Mouse (Mus musculus): Measurements from ENCODE around the gene Dicer1. TPM values are rescaled to one million over a fixed set of nuclear protein-coding genes. Genes with fewer than 3 reads are reported as not detected.
"Not testable (repeated sequence)": the region's sequence is repeated elsewhere in the genome, so short reads cannot be mapped to it uniquely, and the experiment has no call there.

The Dicer1 gene
- polyA plus RNA-seq, 1 experiment from 2014 or later, result 26.0 TPM

DNA sequence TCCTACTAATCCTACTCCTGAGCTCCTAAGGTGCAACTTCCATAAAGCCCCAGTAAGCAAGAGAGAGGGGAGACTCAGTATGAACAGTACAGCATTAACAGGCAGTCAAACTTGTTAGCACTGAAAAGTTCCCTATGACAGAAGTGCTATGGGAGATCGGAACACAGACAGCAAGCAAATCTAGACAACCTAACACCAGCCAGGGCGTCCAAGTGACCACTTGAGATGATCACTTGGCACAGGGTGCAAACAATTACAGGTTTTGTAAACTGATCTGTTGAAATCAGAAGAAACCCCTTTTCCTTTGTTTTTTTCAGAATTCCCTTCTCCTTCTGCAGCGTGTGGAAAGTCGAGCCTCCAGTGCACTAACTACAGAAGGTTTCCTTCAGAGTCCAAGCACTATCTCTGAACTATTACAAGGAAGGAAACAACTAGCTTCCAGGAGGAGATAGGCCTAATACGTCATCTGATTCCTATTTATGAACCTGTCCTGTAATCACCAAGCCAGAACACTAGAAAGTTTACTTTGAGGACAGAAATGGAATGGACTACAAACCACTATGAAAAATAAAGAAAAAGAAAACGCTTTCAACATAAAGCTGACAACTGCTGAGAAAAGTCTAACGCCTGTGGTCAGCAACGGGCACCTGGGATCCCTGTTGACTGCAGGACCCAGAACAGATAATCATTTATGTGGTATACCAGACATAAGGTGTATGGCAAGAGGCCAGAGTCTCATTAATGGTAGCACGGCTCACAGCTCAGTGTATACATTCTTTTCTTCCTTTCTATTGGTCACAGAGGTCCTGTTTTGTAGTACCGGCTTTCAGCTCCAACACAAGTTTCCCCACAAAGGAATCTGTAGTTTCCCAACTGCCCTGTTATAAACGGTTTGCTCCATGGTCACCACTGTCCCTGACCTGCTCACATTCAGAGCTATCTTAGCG lies 10.6 kb downstream of the Dicer1 start:
- Histone ChIP-seq H3K4me3 (no peak overlapping the region), H3K27me3 (replicated peaks) (no peaks in the 10 kb centered on the region), H3K27ac (replicated peaks) (peak overlapping the region; percentile 52), H3K4me1 (peaks cover 71% of the 10 kb centered on the region), H3K4me2 (peak overlapping the region; percentile 31; the same call in 1 of the 2 replicates), H3K36me3 (peaks cover 24% of the 10 kb centered on the region), H3K9me3 (no peaks in the 10 kb centered on the region), H3K9ac (0 out of 2 replicates have a peak overlapping the region, but pooled peaks have one; percentile 4)
- no peak for ATAC-seq (ENCODE audit: extremely low read depth, insufficient number of reproducible peaks, low FRiP score, low TSS enrichment)
- 46% methylated on average over 12 of the region's 12 CpGs for WGBS

GRCm38 (mm10) chr12:104738931-104739330 lies 12.8 kb downstream of the Dicer1 start:
- H3K4me1 ChIP-seq, result peaks cover 77% of the 10 kb centered on the region
- no peak overlapping the region for H3K9ac ChIP-seq
- no peak overlapping the region for H3K4me2 ChIP-seq
- no peak for ATAC-seq (ENCODE audit: extremely low read depth, insufficient number of reproducible peaks, low FRiP score, low TSS enrichment)
- no peaks in the 10 kb centered on the region for H3K27me3 ChIP-seq (replicated peaks)
- H3K4me3 ChIP-seq, result no peak overlapping the region
- H3K27ac ChIP-seq (replicated peaks), result no peak overlapping the region
- no peaks in the 10 kb centered on the region for H3K9me3 ChIP-seq
- 50% methylated on average over 3 of the region's 3 CpGs for WGBS
- H3K36me3 ChIP-seq, result peaks cover 29% of the 10 kb centered on the region

- H3K27ac ChIP-seq (replicated peaks), result no peak overlapping the region
- H3K27me3 ChIP-seq (replicated peaks), result no peaks in the 10 kb centered on the region
- no peak overlapping the region for H3K9ac ChIP-seq
- no peak overlapping the region for H3K4me3 ChIP-seq
- H3K36me3 ChIP-seq, result peaks cover 29% of the 10 kb centered on the region
- ATAC-seq (ENCODE audit: extremely low read depth, insufficient number of reproducible peaks, low FRiP score, low TSS enrichment), result no peak
- 79% methylated on average over 9 of the region's 9 CpGs for WGBS
- no peak overlapping the region for H3K4me2 ChIP-seq
- H3K4me1 ChIP-seq, result peaks cover 77% of the 10 kb centered on the region
- H3K9me3 ChIP-seq, result no peaks in the 10 kb centered on the region
Measured at GRCm38 (mm10) chr12:104738446-104738845, 13.3 kb downstream of the Dicer1 start.

DNA sequence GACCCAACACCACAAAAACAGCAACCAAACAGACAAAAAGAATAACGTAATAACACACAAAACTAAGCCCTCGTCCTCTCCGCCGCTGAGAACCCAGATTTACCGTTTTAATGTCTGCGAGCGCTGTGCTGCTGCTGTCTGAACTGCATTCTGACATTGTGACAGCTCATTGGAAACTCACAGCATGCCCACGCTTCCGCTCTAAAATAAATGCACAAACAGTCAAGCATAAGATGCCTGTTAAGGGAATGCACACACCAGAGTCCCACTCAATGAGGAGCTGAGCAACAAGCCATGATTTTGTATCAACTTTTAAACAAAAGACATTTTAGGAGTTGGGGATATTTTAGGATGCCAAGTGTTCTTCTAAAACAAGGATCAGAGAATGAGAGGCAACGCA lies 14.1 kb downstream of the Dicer1 start:
- peaks cover 74% of the 10 kb centered on the region for H3K4me1 ChIP-seq
- H3K9ac ChIP-seq, result no peak overlapping the region
- no peak overlapping the region for H3K4me3 ChIP-seq
- peaks cover 32% of the 10 kb centered on the region for H3K36me3 ChIP-seq
- 88% methylated on average over 10 of the region's 10 CpGs for WGBS
- no peak overlapping the region for H3K4me2 ChIP-seq
- no peaks in the 10 kb centered on the region for H3K27me3 ChIP-seq (replicated peaks)
- H3K9me3 ChIP-seq, result no peaks in the 10 kb centered on the region
- ATAC-seq (ENCODE audit: extremely low read depth, insufficient number of reproducible peaks, low FRiP score, low TSS enrichment), result no peak
- no peak overlapping the region for H3K27ac ChIP-seq (replicated peaks)

DNA sequence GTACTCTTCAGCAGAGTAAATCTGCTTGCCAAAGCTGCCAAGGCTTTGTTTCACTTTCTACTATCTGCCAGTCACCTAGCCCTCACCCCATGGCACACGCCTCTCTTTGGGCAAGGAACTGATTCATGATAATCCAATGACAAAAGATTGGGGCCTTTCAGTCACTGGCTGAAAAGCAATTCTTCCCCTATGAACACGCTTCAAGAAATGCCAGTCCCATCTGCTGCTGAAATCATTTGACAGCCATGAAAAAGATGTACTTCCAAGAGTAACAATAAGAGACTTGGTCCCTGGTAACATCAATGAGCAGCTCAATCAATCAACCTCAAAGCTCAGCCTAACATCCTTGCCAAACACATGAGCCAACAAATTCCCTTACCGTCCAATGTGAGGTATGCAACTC lies 15.8 kb downstream of the Dicer1 start:
- ATAC-seq (ENCODE audit: extremely low read depth, insufficient number of reproducible peaks, low FRiP score, low TSS enrichment), result no peak
- Histone ChIP-seq H3K27me3 (replicated peaks) (no peaks in the 10 kb centered on the region), H3K4me2 (no peak overlapping the region), H3K4me3 (no peak overlapping the region), H3K27ac (replicated peaks) (no peak overlapping the region), H3K4me1 (peaks cover 60% of the 10 kb centered on the region), H3K36me3 (peaks cover 47% of the 10 kb centered on the region), H3K9me3 (no peaks in the 10 kb centered on the region), H3K9ac (no peak overlapping the region)
- 75% methylated on average over 3 of the region's 3 CpGs for WGBS

GRCm38 (mm10) chr12:104733165-104733564 lies 18.6 kb downstream of the Dicer1 start:
- H3K4me3 ChIP-seq, result no peak overlapping the region
- no peak overlapping the region for H3K4me2 ChIP-seq
- ATAC-seq (ENCODE audit: extremely low read depth, insufficient number of reproducible peaks, low FRiP score, low TSS enrichment), result no peak
- no peak overlapping the region for H3K9ac ChIP-seq
- no peaks in the 10 kb centered on the region for H3K27me3 ChIP-seq (replicated peaks)
- no peak overlapping the region for H3K27ac ChIP-seq (replicated peaks)
- H3K36me3 ChIP-seq, result peaks cover 71% of the 10 kb centered on the region
- peaks cover 41% of the 10 kb centered on the region for H3K4me1 ChIP-seq
- H3K9me3 ChIP-seq, result no peaks in the 10 kb centered on the region

GRCm38 (mm10) chr12:104731782-104732181 lies 20.0 kb downstream of the Dicer1 start:
- ATAC-seq (ENCODE audit: extremely low read depth, insufficient number of reproducible peaks, low FRiP score, low TSS enrichment), result no peak
- H3K27ac ChIP-seq (replicated peaks), result no peak overlapping the region
- peaks cover 72% of the 10 kb centered on the region for H3K36me3 ChIP-seq
- H3K4me1 ChIP-seq, result peaks cover 34% of the 10 kb centered on the region
- H3K9me3 ChIP-seq, result no peaks in the 10 kb centered on the region
- 83% methylated on average over 3 of the region's 3 CpGs for WGBS
- no peaks in the 10 kb centered on the region for H3K27me3 ChIP-seq (replicated peaks)
- no peak overlapping the region for H3K4me3 ChIP-seq
- no peak overlapping the region for H3K4me2 ChIP-seq
- H3K9ac ChIP-seq, result no peak overlapping the region

DNA sequence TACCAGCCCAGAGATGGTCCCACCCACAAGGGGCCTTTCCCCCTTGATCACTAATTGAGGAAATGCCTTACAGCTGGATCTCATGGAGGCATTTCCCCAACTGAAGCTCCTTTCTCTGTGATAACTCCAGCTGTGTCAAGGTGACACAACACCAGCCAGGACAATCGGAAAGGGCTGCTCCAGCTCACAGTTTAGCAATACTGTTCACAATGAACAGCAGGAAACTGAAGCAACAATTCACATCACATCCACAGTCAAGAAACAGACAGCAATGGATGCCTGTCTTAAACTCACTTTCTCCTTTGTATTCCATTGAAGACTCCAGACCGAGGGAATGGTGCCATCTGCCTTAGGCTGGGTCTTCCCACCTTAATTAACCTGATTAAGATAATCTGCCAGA lies 25.3 kb downstream of the Dicer1 start:
- H3K36me3 ChIP-seq, result peaks cover 90% of the 10 kb centered on the region
- H3K9me3 ChIP-seq; H3K27ac ChIP-seq (replicated peaks); ATAC-seq (ENCODE audit: extremely low read depth, insufficient number of reproducible peaks, low FRiP score, low TSS enrichment); H3K4me2 ChIP-seq; H3K9ac ChIP-seq; H3K4me1 ChIP-seq; H3K4me3 ChIP-seq; H3K27me3 ChIP-seq (replicated peaks): not testable (repeated sequence)
- WGBS, result 88% methylated on average over 2 of the region's 2 CpGs

- Histone ChIP-seq H3K27me3 (replicated peaks) (no peaks in the 10 kb centered on the region), H3K9ac (no peak overlapping the region), H3K27ac (replicated peaks) (no peak overlapping the region), H3K4me1 (peaks cover 28% of the 10 kb centered on the region), H3K36me3 (peaks cover 78% of the 10 kb centered on the region), H3K9me3 (no peaks in the 10 kb centered on the region), H3K4me3 (no peak overlapping the region), H3K4me2 (no peak overlapping the region)
- WGBS, result 90% methylated on average over 10 of the region's 10 CpGs
- ATAC-seq (ENCODE audit: extremely low read depth, insufficient number of reproducible peaks, low FRiP score, low TSS enrichment), result no peak
Measured at GRCm38 (mm10) chr12:104722056-104722455, 29.7 kb downstream of the Dicer1 start.

- peaks cover 76% of the 10 kb centered on the region for H3K36me3 ChIP-seq
- 71% methylated on average over 3 of the region's 3 CpGs for WGBS
- H3K4me2 ChIP-seq, result no peak overlapping the region
Measured at GRCm38 (mm10) chr12:104721011-104721410, 30.7 kb downstream of the Dicer1 start.

GRCm38 (mm10) chr12:104718956-104719355 lies 32.8 kb downstream of the Dicer1 start:
- H3K9me3 ChIP-seq, result no peaks in the 10 kb centered on the region
- H3K27ac ChIP-seq (replicated peaks), result no peak overlapping the region
- H3K4me2 ChIP-seq, result no peak overlapping the region
- H3K36me3 ChIP-seq, result peaks cover 82% of the 10 kb centered on the region
- no peaks in the 10 kb centered on the region for H3K27me3 ChIP-seq (replicated peaks)
- H3K4me1 ChIP-seq, result peaks cover 39% of the 10 kb centered on the region
- no peak overlapping the region for H3K4me3 ChIP-seq
- 0 out of 2 replicates have a peak overlapping the region, but pooled peaks have one; percentile 19 for H3K9ac ChIP-seq
- ATAC-seq (ENCODE audit: extremely low read depth, insufficient number of reproducible peaks, low FRiP score, low TSS enrichment), result no peak
- 81% methylated on average over 5 of the region's 5 CpGs for WGBS

More at GRCm38 (mm10) chr12:104721011-104721410, 30.7 kb downstream of the Dicer1 start:
- Histone ChIP-seq H3K27ac (replicated peaks) (no peak overlapping the region), H3K9me3 (no peaks in the 10 kb centered on the region), H3K4me3 (no peak overlapping the region), H3K4me1 (peaks cover 35% of the 10 kb centered on the region), H3K9ac (0 out of 2 replicates have a peak overlapping the region, but pooled peaks have one; percentile 14), H3K27me3 (replicated peaks) (no peaks in the 10 kb centered on the region)
- no peak for ATAC-seq (ENCODE audit: extremely low read depth, insufficient number of reproducible peaks, low FRiP score, low TSS enrichment)

GRCm38 (mm10) chr12:104716409-104716808 lies 35.3 kb downstream of the Dicer1 start:
- H3K27ac ChIP-seq (replicated peaks), result no peak overlapping the region
- H3K4me2 ChIP-seq, result no peak overlapping the region
- 87% methylated on average over 5 of the region's 5 CpGs for WGBS
- H3K4me3 ChIP-seq, result no peak overlapping the region
- peaks cover 39% of the 10 kb centered on the region for H3K4me1 ChIP-seq
- H3K9me3 ChIP-seq, result no peaks in the 10 kb centered on the region
- peaks cover 82% of the 10 kb centered on the region for H3K36me3 ChIP-seq
- ATAC-seq (ENCODE audit: extremely low read depth, insufficient number of reproducible peaks, low FRiP score, low TSS enrichment), result no peak
- no peaks in the 10 kb centered on the region for H3K27me3 ChIP-seq (replicated peaks)
- H3K9ac ChIP-seq, result no peak overlapping the region
